Mouse (Mus musculus) cerebellum, adult 18-20 months (tissue): ENCODE data around the gene Sftpd.
A peak's percentile ranks its signal among the peaks of the same experiment; 100 is the strongest.

ENCODE experiments used
- DNase-seq, 2 experiments: peaks; one replicate each; pipeline ENCODE4 v3.0.0; 2021

Gene Sftpd

GRCm38 (mm10) chr14:41185059-41185821 lies at the start of gene Sftpd:
Gene Sftpd (minus strand): TSS chr14:41185149.
- DNase-seq = no peak

GRCm38 (mm10) chr14:41198037-41198730 lies 13.2 kb upstream of the Sftpd start:
- no peak for DNase-seq

DNA sequence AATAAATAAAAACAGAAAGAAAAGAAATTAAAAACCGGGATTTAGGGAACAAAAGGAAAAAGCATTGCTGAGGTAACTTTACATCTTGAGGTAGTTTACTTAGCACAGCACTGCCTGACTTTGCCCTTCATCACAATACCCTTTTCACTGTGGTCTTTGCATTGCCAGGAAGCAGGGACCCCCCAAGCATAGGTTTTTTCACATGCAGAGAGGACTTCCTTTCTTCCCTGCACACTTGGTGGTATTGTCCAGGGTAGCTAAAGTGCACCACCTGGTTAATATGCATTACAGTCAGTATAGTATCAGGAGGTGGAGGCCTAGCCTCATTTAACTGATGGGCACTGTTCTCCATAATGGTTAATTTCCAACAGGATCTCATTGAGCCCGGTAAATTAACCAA lies 4.5 kb upstream of the Sftpd start:
- no peak for DNase-seq

DNA sequence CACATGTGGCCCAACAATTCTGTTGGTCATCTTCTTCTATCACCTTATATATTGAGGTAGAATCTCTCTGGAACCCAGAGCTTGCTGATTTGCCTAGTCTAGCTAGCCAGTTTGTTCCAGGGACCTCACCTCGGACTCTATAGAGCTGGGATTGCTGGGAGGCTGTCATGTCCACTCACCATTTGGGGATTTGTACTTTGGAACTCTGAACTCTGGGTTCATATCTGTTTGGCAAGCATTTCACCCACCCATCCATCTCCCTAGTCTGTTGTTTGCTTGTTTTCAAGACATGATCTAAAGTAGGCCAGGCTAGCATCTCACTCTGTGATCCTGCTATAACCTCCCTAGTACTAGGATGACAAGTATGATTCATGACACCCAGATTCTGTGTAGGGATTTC lies 10.1 kb downstream of the Sftpd start:
- DNase-seq = no peak

DNA sequence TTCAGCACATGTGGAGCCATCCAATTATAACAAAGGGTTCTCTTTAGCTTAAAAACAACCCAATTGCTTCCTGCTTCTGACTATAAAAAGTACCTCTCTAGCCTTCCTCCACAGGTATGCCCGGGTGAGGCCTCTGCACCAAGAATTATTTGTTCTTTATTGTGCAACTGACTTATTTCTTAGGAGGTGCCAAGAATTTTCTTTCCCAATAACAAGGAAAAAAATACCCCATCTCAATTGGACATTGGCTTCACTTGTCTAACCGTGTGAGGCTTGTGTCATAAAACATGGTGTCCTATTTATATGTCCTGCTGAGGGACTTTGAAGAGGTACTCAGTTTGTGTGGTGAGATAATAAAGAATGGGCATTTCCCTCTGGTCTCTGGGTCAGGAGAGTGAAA lies 14.4 kb downstream of the Sftpd start:
- no peak for DNase-seq

- DNase-seq = no peak
Observed at GRCm38 (mm10) chr14:41168567-41168966, 16.4 kb downstream of the Sftpd start.

- no peak for DNase-seq
Observed at GRCm38 (mm10) chr14:41167278-41167677, 17.7 kb downstream of the Sftpd start.

DNA sequence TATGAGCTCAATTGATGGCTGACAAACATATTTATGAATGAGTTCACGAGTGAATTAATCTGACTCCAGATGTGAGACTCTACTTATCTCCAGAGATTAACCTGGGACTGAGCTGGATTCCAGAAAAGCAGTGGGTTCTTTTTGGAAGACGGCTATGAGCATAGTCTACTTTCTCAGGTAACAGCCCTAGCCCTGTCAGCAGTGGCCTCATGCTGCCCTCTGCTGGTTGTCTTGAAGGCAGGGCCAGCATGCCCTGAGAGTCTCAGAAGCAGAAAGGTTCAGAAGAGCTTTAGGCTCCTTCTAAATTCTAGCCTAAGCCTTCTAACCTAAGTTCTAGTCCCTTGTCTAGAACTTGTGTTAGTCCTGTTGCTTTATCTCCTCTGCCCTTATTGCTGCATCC lies 22.3 kb downstream of the Sftpd start:
- peak; percentile 11 to 20 for DNase-seq

GRCm38 (mm10) chr14:41160743-41161142 lies 24.2 kb downstream of the Sftpd start:
- no peak for DNase-seq

DNA sequence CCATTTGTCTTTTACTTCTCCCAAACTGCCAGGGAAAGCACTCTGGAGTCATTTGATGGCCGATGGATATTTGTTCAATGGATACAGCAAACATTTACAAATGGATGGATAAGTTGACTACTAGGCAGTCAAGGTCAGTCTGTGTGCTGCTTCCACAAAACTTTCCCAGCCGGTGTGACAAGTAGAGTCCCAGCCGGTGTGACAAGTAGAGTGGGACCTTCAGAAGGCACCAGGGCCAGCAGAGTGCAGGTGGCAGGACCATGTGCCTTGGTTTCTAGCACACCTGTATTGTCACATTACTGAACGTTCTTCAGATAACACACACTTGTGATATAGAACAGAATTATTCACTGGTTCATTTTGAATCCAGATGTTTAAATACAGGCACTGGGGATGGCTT lies 24.9 kb downstream of the Sftpd start:
- DNase-seq = no peak

- no peak for DNase-seq
Observed at GRCm38 (mm10) chr14:41151220-41151898, 33.6 kb downstream of the Sftpd start, which contains the start of gene Mbl1. Gene Mbl1 (plus strand): TSS chr14:41151458.

- DNase-seq = no peak
Observed at GRCm38 (mm10) chr14:41147356-41147755, 37.6 kb downstream of the Sftpd start.

DNA sequence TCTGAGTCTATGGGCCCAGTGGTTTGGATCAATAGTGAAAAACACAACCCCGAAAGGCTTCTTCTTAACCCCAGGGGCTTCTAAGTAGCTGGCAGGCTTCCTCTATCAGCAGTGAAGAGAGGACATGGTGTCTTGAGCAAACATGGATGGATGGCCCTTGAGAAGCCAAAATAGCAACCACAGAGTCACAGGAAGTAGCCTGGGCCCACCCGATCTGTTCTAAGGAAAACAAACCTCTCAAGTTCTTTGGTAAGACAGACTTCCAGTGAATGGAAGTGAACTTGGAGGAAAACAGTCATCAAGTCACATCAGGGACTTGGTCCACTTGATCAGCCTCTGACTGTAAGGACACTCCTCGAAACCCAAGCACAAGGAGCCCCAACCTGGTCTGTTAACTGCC lies 38.0 kb downstream of the Sftpd start:
- no peak for DNase-seq

- no peak for DNase-seq
Observed at GRCm38 (mm10) chr14:41146035-41146434, 38.9 kb downstream of the Sftpd start.

GRCm38 (mm10) chr14:41140686-41141085 lies 44.3 kb downstream of the Sftpd start:
- DNase-seq = no peak

- DNase-seq = no peak
Observed at GRCm38 (mm10) chr14:41137006-41137405, 47.9 kb downstream of the Sftpd start.

DNA sequence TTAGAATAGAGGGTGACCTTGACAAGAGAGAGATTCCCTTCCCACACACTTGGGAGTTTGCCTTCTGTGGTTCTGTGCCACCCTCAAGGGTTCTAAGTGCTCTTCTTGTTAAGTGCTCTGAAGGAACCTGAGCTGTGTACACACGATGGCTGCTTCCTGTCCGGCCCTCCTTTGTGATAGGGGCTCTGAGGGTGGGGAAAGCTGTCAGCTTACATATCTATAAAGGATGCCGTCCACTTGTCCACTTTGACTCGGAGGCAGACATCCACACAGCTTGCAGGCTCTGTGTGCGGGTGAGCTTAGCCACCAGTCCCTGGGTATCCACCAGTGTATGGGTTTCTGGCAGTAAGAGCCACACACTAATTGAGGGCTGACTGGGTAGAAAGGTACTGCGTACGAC lies 53.4 kb downstream of the Sftpd start, which contains the start of gene Sftpa1:
Gene Sftpa1, plus strand, starts transcription at position 243 of the 400 bp plus-strand sequence.
- DNase-seq = no peak

GRCm38 (mm10) chr14:41127997-41128396 lies 57.0 kb downstream of the Sftpd start:
- DNase-seq = no peak

DNA sequence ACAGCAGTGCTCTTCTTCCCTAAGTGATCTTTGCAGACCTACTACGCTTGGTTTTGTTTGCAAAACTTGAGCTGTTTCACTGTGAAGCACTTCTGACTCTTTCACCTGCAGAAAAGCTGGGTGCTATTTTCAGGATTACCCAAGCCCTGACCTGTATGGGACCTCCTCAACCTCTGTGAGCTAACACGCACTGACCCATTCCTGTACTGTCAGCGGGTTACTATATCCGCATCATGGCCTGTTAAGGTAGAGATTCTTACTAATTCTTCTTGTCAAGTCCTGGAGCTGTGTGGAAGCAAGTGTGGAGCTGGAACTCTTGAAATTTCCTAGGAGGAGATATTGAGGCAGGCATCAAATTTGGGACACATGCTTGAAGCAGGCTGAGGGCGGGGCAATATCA lies 60.3 kb downstream of the Sftpd start:
- no peak for DNase-seq
